Mouse (Mus musculus): ENCODE measurements around the gene Gnl2.

Gene Gnl2

DNA sequence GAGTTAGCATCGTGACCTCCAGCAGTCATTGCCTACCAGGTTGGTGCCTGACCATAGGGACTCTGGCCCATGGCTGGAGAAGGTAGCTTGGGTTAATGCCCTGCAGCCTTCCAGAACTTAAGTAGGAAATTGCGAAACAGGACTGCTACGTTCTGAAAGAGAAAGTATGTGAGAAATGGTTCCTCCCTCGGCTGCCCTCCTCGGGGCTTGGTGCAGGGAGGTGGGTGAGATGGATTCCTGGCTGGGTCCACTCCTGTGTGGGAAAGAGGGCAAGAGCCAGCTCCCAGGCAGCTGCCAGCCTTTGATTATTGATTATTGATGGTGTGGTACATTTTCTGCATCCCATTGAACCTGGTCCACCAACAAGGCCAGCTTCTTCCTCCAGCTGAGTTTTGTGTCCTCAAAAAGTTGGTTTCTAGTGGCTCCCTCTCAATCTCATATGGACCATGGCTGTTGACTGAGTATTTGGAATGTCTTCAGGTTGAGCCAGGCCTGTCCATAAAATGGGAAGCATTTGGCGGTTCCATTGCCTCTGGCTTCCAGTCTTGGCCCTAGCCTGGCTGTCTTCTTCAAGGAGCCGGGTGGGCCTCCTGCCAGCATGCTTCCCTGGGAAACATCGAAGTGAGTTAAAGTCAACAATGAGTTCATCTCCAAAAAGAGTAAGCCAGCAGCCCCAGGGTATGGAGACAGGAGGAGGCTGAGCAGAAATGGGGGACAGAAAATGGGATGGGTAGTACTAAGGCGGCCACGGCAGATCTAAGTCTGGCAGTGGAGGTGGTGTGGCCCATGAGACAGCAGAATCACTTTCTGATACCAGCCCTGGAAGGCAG, at the start of gene Gnl2:
Gnl2 (plus strand) TSS at position 780 of the 830 bp plus-strand sequence.
- in situ Hi-C loops (cut with MboI; ENCODE audit: unreplicated experiment in 2 of 2) = loop anchor here in 1 of 2 experiments (5.0 kb wide), 1 partner anchor 34 kb away; no protein-coding TSS in a partner anchor

DNA sequence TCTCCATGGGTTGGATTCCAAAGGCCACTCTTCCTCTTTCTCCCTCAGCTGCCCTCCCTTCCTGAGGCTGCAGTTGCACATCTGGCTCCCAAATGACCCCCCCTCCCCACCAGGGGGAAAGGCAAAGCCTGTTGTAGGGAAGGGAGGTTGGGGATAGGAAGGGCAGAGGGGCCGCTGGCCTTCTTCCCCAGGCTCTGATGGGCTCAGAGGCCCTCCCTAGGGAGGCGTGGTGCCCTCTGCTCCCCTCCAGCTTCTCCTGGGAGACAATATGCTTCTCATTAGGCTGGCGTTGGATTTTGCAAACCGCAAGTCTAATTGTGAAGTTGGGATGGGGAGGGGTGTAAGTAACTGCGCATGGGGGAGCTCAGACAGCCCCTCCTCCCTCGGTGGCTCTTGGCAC, 47.7 kb upstream of the Gnl2 start:
- in situ Hi-C loops (cut with MboI; ENCODE audit: unreplicated experiment in 2 of 2) = loop anchor here in 1 of 2 experiments (25.0 kb wide), 1 partner anchor 994 kb away; no protein-coding TSS in a partner anchor

DNA sequence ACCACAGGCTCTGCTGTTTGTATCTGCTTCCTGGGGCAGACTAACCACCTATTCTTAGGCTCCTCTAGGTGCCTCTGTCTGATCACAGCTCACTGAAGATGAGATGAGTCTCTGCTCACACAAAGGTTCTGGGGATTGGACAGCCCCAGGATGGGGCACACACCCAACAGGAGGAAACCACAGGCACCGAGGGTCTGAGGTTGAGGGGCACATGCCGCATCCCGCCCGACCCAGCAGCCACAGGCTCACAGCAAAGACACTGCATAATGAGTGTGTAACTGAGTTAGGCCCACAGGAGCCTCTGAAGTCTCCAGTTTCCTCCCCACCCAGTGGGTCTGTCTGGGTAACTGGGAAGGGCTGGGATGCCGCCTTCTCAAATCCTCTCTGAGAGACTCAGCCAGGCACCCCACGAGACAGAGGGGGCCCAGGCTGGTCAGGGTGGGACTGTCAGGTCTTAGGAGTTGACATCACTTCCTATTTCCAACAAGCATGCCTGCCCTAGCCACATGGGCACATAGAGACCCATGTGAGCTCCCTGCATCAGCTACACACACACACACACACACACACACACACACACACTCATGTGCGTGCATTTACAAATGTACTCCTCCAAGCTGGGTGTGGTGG, 47.1 kb upstream of the Gnl2 start:
- in situ Hi-C loops (cut with MboI; ENCODE audit: unreplicated experiment in 2 of 2) = loop anchor here in 1 of 2 experiments (25.0 kb wide), 1 partner anchor 993 kb away; no protein-coding TSS in a partner anchor

DNA sequence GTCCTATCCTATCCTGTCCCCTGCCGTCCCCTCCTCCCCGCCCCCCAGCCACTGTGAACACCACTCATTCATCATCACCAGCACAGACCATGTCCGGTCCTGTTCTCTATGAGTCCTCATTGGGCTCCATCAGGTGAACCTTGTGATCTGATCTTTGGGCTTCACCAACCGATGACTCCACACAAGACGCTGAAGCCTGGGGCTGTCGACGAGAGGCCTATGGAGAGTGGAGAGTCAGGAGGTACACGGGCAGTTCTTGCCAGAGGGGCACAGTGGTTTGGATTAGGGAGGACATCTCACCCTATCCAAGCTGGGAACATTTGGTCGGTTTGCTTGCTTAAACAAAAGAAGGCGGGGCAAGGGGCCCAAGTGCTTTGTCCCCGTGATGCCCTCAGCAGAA, 46.2 kb upstream of the Gnl2 start:
- in situ Hi-C loops (cut with MboI; ENCODE audit: unreplicated experiment in 2 of 2) = loop anchor here in 1 of 2 experiments (25.0 kb wide), 1 partner anchor 992 kb away; no protein-coding TSS in a partner anchor

DNA sequence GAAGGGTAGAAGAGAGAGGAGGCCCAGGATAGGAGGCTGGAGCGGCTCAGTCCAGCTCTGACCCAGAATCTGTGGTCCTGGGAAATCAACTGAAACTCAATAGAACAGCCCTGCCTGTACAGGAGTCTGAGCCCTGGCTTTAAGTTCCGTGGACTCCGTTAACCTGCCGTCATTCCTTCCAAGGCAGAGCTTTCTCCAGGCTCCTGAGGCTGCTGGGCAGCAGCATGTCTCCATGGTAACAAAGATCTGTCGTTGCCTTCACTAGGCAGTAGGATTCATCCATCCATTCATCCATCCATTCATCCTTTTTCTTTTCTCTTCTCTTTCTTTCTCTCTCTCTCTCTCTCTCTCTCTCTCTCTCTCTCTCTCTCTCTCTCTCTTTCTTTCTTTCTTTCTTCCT, 45.7 kb upstream of the Gnl2 start:
- in situ Hi-C loops (cut with MboI; ENCODE audit: unreplicated experiment in 2 of 2) = loop anchor here in 1 of 2 experiments (25.0 kb wide), 1 partner anchor 992 kb away; no protein-coding TSS in a partner anchor

DNA sequence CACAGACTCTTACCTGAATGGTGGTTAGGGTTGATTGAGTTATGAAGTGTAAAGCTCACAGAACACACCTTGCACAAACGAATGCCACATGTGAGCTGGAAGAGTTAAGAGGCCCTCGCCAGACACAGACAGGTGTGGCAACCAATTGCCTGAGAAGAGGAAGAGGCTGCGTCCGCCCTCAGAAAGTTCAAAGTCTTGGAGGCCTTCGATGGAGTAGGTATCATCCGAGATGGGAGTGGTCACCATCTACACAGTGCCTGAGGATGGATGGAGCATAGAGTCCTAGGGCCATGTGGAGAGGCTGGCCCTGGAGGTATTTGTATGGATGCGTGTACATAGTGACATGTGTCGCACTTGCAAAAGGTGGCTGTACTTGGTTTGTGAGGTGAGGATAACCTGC, 45.3 kb upstream of the Gnl2 start:
- in situ Hi-C loops (cut with MboI; ENCODE audit: unreplicated experiment in 2 of 2) = loop anchor here in 1 of 2 experiments (25.0 kb wide), 1 partner anchor 991 kb away; no protein-coding TSS in a partner anchor

DNA sequence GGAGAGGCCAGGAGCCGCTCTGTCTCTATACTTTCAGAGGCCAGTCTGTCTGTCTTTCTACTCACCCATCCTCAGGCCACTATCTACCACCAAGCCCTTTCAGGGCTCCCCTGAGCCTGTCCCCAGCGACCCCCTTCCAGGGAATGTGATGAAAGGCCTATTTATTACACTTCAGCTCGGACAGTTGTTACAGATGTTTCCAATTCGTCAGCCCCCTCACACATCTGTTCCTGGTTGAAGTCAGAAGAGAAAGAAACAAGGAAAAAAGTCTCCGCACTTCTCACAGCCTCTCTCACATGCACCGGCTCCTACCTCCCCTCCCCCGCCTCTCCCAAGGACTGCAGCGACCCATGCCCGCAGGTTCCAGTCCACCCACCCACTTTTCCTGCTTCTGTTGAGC, 44.1 kb upstream of the Gnl2 start:
- in situ Hi-C loops (cut with MboI; ENCODE audit: unreplicated experiment in 2 of 2) = loop anchor here in 1 of 2 experiments (25.0 kb wide), 1 partner anchor 990 kb away; no protein-coding TSS in a partner anchor

DNA sequence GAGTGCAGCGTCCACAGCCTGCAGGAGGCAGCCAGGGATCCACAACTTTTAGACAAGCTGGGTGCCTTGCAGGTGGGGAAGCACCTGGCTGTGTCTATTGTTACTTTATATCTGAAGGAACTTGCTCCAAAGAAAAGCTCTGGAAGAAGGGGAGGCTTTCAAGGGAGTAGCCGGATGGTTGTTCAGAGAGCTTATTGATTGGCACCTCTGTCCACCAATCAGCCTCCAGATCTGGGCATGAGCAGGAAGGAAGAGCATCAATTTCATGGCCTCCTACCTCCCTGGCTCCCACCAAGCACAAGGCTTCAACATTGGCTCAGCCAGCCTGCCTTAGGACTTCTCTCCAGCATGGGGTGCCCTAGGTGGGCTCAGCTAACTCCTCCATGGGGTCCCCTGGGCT, 43.1 kb upstream of the Gnl2 start:
- in situ Hi-C loops (cut with MboI; ENCODE audit: unreplicated experiment in 2 of 2) = loop anchor here in 1 of 2 experiments (25.0 kb wide), 1 partner anchor 989 kb away; no protein-coding TSS in a partner anchor

DNA sequence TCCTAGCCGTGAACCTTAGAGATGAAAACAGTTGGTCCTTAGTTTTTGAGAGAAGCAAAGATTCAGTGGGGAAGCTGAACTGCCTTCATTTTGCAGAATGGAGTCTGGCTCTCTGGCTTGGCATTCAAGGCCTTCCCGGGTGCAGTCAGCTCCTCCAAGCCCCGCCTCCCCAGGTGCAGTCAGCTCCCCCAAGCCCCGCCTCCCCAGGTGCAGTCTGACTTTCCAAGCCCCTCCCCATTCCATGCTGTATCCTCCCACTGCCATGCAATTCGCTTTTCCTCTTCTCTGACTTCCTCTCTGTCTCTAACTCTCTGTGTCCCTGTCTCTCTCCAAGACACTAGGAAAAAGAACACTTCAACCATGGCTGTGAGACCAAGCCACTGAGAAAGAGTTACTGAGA, 38.2 kb upstream of the Gnl2 start:
- in situ Hi-C loops (cut with MboI; ENCODE audit: unreplicated experiment in 2 of 2) = no loop called here

DNA sequence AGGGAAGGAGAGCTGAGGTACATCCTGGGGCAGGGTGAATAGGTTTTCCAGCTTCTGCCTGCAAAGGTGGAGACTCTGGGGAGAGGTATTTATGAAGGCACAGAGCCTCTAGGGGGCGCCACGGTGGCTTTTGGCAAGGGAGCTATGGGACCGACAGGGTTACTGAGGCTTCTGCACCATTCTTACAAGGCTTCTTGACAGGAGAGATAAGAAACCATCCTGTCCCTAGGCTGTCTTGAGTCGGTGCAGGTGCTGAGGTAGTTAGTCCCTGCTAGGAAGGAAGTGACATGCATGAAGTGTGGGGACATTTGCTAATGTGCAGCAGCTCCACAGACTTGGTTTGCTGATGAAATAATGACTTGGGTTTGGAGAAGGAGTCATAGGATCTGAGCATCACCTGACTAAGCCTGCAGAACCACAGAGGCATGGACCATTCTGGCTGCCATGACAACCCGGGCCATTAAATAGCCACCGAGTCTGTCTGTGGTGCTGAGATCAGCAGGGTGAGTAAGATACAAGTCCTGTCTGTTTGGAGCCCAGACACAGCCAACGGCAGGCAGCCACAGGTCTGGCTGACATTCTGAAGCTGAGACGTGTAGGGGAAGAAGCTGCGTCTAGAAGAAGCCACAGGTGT, 32.4 kb upstream of the Gnl2 start:
- in situ Hi-C loops (cut with MboI; ENCODE audit: unreplicated experiment in 2 of 2) = loop anchor here in 1 of 2 experiments (5.0 kb wide), 1 partner anchor 33 kb away; the partner anchor contains the start of gene Gnl2

DNA sequence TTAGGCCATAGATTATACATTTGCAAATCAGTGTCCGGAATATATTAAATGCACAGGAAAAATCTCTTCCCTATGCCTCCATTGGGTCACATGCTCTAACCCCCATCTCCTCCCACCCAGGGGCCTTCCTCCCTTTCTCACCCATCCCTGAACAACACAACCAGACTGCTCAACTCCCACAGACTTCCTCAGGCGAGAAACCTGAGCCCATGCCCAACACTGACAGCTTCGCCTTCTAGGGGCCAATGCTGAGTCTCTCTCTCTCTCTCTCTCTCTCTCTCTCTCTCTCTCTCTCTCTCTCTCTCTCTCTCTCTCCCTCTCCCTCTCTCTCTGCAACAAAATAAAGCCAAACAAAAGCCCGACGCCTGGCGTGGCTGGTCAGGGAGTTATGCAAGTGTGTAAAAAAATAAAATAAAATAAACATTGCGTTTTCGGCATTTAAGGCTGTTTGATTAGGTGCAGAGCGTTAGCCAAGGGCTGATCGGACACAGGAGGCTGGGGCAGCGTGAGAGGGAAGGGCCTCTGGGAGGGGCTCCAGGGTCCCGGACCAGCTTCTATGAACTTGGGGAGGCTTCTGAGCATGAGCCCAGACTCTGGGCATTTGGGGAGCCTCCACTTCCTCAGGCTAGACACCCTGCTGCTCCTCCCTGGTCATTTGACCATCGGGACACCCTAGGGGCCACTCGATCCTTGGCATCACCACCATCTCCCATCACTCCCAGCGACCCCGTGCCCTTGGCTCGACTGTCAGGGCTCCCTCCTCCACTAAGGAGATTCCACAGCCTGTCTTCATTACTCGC, 31.3 kb upstream of the Gnl2 start:
- in situ Hi-C loops (cut with MboI; ENCODE audit: unreplicated experiment in 2 of 2) = loop anchor here in 1 of 2 experiments (5.0 kb wide), 1 partner anchor 32 kb away; the partner anchor contains the start of gene Gnl2

DNA sequence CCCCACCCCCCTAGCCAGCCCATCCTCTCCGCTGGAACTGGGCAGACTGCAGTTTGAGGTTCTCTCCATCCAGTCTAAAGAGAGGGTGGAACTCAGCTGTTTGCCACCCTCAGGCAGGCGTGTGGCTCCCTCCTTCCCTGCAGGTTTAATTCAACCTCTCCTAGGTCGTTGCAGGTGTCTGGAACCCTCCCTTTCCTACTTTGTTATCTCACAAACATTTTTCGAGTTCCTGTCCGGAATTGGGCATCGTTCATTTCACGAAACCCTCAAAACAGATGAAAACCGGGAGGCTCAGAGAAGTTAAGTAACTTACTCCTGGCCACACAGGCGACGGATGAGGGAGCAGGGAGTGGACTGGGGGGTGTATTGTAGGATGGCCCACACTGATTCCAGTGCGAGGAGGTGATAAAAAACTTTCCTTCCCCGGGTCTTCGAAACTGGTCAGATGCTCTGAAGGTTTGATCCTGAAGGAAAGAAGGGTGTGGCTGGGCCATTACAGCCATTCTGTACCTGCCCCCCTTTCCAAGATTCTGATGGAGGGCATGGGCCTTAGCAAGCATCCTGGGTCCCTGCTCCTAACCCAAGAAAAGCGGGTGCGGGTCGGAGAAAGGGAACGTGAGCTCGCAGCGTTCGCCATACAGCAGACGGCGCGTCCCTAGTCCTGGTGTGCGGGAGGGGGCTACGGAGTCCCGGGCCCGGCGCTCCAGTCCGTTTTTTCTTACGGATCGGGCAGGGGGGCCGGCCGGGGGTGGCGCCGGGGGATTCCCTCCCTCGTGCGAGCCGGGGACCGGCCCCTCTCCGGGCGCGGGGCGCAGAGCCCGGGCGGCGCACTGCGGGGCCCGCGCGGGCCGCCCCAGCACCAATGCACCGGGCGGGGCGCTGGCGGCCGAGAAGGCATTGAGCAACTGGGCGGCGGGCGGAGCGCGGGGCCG, 30.4 kb upstream of the Gnl2 start, which contains the start of gene Rspo1:
Rspo1 (plus strand) TSS at position 760 of the 932 bp plus-strand sequence.
- in situ Hi-C loops (cut with MboI; ENCODE audit: unreplicated experiment in 2 of 2) = no loop called here

DNA sequence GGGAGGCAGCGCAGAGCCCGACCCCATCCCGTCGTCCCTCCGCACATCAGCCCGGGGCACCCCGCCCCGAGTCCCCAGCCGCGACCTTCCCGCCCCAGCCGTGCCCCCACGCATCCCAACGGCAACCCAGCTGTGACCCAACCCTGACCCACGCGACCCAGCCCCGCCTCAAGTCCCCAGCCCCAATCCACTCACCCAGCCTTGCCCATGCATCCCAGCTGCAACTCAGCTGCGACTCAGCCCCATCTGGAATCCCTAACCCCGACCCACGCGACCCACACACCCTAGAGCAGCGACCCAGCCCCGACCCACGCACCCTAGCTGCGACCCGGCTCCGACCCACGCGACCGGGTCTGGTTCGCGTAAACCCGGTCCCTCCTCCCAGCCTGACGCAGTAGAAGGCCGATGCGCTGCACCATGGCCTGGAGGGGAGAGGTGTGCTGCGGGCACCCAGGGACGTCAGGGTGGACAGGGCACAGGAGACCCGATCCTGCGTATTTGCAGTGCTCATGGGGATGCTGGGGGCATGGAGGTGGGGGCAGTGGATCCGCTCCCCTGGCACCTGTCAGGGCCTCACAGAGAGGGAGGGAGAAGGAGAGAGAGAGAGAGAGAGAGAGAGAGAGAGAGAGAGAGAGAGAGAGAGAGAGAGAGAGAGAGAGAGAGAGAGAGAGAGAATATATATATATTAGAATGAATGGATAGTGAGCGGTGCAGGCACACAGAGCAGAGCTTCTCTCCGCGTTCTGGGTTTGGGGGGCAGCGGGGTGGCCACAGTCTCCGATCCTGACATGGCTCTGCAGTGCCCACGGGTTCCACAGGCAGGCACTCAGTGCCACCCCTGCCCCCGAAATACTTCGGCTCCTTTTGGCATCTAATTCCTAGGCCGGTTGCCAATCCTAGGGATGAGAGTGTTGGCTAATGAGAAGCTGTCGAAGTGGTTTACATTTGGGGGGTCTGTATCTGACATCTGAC, 29.4 kb upstream of the Gnl2 start:
- in situ Hi-C loops (cut with MboI; ENCODE audit: unreplicated experiment in 2 of 2) = no loop called here

DNA sequence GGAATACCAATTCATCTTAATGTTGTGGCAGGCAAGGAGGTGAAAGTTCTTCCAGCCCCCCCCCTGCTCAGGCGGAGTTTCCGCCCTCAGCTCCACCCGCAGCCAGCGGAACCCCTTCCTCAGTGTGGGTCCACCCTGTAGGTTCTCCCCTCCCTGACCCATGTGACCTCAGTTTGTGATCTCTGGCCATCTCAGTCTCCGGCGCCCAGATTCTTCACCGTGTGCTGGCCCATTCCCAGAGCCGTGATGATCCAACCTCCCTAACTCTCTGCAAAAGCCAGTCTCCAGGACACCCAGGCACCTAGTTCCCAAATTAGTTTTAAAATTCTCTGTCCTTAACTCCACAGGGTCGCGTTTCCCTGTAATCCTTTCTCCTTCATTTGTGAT, 28.7 kb upstream of the Gnl2 start:
- in situ Hi-C loops (cut with MboI; ENCODE audit: unreplicated experiment in 2 of 2) = no loop called here

DNA sequence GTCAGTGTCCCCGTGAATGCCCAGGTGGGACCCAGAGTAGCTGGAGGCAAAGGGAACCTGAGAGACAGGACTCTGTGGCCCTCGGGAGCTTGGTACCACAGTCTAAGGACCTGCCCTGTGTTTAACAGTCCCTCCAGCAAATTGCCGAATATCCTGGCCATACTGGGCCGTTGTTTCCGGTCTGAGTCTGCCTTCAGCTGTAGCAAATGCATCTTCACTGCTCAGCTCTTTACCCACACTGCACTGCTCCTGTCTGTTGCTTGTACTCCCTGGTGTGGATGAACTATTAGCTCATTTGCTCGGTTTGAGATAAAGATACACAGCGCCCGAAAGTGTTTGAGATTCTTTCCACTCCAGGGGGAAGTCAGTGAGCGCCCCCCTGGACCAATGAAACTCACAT, 28.0 kb upstream of the Gnl2 start:
- in situ Hi-C loops (cut with MboI; ENCODE audit: unreplicated experiment in 2 of 2) = no loop called here

DNA sequence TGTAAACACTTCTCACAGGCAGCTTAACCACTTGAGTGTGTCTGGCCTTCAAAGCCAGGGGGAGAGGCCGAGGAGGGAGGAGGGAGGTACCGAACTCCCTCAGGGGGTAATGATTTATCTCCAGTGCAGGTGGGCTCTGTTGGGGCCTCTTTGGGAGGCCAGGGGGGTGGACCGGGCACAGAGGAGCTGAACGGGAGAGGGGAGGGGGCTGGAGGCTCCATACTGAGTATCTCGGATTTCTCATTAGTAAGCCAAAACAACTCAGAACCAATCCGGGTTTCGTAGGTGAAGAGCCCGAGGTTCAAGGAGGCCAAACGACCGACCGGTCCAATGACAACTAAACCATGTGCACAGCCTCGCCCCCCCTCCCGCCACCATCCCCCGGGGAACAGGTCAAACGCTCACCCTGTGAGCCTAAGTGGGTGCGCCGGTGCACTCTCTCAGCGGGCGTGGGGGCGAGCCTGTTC, 26.6 kb upstream of the Gnl2 start:
- in situ Hi-C loops (cut with MboI; ENCODE audit: unreplicated experiment in 2 of 2) = no loop called here

DNA sequence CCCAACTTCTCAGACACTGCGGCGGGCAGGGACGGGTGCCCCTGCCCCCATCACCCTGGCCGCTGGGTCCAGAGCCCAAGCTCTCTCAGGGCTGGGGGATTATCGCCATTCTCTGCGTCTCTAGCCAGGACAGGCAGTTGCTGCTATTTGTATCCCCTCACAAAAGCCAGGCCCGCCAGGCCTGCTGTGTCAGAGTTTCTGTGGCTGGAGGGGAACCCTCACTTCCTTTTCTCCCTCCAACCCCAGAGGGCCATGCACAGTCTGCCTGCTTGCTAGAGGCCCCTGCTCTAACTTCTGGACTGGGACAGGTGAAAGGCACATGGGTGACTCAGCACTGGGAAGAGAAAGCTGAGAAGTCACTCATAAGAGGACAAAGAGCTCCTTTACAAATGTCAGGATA, 26.1 kb upstream of the Gnl2 start:
- in situ Hi-C loops (cut with MboI; ENCODE audit: unreplicated experiment in 2 of 2) = no loop called here

Measured in v-Abl transformed pro-B cells (cell line).